Mouse (Mus musculus) liver, adult 2 months (tissue): ENCODE data around the gene Nos1ap.

ENCODE experiments used
- CTCF ChIP-seq: fragments of 200-500 bp; IDR thresholded peaks from 2 replicates; pipeline ENCODE4 v1.5.1; 2011; ENCODE audit warnings: low read depth, low read length, control low read depth
- POLR2A ChIP-seq: fragments of 200-500 bp; IDR thresholded peaks from 2 replicates; pipeline ENCODE4 v1.6.1; 2011; ENCODE audit warnings: low read length, control low read depth; ENCODE audit not compliant: insufficient read depth; ENCODE audit errors: extremely low read depth

DNA sequence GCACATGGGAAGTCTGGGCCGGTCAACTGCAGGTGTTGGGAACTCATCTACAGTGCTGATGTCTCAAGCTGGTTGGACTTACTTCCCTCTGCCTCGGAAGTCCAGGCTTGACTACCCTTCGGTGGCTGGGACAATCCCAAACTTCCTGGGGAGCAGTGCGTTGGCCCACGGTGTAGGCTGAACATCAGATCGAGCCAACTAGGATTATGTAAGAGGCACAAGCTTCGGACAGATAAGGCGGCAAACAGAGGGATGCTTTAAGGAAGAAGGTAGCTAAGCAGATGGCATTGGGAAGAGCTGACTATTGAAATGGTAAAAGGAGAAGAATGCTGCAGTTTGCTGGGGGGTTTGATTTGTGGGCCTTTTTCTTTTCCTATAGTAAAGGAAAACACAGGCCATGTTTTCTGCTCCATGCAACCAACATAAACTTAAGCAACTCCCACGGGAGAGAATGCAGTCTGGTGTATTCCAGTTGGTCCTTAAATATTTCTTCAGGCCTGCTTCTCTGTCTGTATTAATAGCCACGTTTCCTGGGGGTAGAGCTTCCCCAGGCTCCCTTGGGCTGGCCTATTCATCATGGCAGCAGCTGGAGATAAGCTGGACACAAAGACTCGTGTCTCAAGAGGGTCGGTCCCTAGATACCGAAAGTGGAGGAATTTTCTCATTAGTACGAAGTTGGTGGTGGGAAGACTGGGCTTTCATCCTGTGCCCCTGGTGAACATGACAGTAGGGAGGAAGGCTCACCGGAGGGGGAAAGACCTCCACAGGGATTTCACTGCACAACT, 294.7 kb downstream of the Nos1ap start:
- TF ChIP-seq CTCF (no peak), POLR2A (no peak)
